Mouse (Mus musculus): ENCODE measurements around the gene Ivns1abp. TPM values are rescaled to one million over a fixed set of nuclear protein-coding genes. Genes with fewer than 3 reads are reported as not detected.
"Not testable (repeated sequence)": the region's sequence is repeated elsewhere in the genome, so short reads cannot be mapped to it uniquely, and the experiment has no call there.

Ivns1abp gene
- polyA plus RNA-seq (2012; ENCODE audit: insufficient read depth, insufficient read length, low replicate concordance, missing spikeins), result 198 TPM in 1 of 2 replicates, not detected in the other

GRCm38 (mm10) chr1:151344283-151345108, at the start of gene Ivns1abp:
Gene Ivns1abp, plus strand, starts transcription at chr1:151344477.
- H3K4me1 ChIP-seq (ENCODE audit: control insufficient read depth, insufficient read depth, low read length), result no peaks in the 10 kb centered on the region; the same call in 1 of the 2 replicates
- H3K4me3 ChIP-seq (ENCODE audit: insufficient read depth, low read depth, low read length), result peak within 1 kb of the TSS; percentile 79
- peak within 1 kb of the TSS; percentile 91 for H3K27ac ChIP-seq (ENCODE audit: insufficient read depth, low read depth, low read length)
- under 1% methylated on average over 103 of the region's 104 CpGs for WGBS
- TF ChIP-seq POLR2A (IDR thresholded peaks at IDR 0.05; ENCODE audit: insufficient read depth, low read depth, low read length) (peak; percentile 91), CTCF (IDR thresholded peaks at IDR 0.05; ENCODE audit: insufficient read depth, low read depth, low read length) (no peak)

GRCm38 (mm10) chr1:151295486-151295885, 48.8 kb upstream of the Ivns1abp start:
- TF ChIP-seq CTCF (IDR thresholded peaks at IDR 0.05; ENCODE audit: insufficient read depth, low read depth, low read length), result no peak
- TF ChIP-seq POLR2A (IDR thresholded peaks at IDR 0.05; ENCODE audit: insufficient read depth, low read depth, low read length), result no peak
- H3K4me3 ChIP-seq (ENCODE audit: insufficient read depth, low read depth, low read length), result no peak overlapping the region
- no peak overlapping the region for H3K27ac ChIP-seq (ENCODE audit: insufficient read depth, low read depth, low read length)
- WGBS, result 76% methylated on average over 3 of the region's 3 CpGs
- no peaks in the 10 kb centered on the region for H3K4me1 ChIP-seq (ENCODE audit: control insufficient read depth, insufficient read depth, low read length)

- no peaks in the 10 kb centered on the region for H3K4me1 ChIP-seq (ENCODE audit: control insufficient read depth, insufficient read depth, low read length)
- TF ChIP-seq CTCF (IDR thresholded peaks at IDR 0.05; ENCODE audit: insufficient read depth, low read depth, low read length) (no peak), POLR2A (IDR thresholded peaks at IDR 0.05; ENCODE audit: insufficient read depth, low read depth, low read length) (no peak)
- H3K27ac ChIP-seq (ENCODE audit: insufficient read depth, low read depth, low read length), result no peak overlapping the region
- 89% methylated on average over 1 of the region's 1 CpGs for WGBS
- H3K4me3 ChIP-seq (ENCODE audit: insufficient read depth, low read depth, low read length), result no peak overlapping the region
Measured at GRCm38 (mm10) chr1:151296621-151297020, 47.7 kb upstream of the Ivns1abp start.

GRCm38 (mm10) chr1:151297025-151297424, 47.3 kb upstream of the Ivns1abp start:
- 93% methylated on average over 6 of the region's 6 CpGs for WGBS
- H3K27ac ChIP-seq (ENCODE audit: insufficient read depth, low read depth, low read length), result no peak overlapping the region

GRCm38 (mm10) chr1:151297596-151297995, 46.7 kb upstream of the Ivns1abp start:
- Histone ChIP-seq H3K4me1 (ENCODE audit: control insufficient read depth, insufficient read depth, low read length) (no peaks in the 10 kb centered on the region), H3K4me3 (ENCODE audit: insufficient read depth, low read depth, low read length) (no peak overlapping the region), H3K27ac (ENCODE audit: insufficient read depth, low read depth, low read length) (no peak overlapping the region)
- TF ChIP-seq CTCF (IDR thresholded peaks at IDR 0.05; ENCODE audit: insufficient read depth, low read depth, low read length) (no peak), POLR2A (IDR thresholded peaks at IDR 0.05; ENCODE audit: insufficient read depth, low read depth, low read length) (no peak)
- 85% methylated on average over 2 of the region's 2 CpGs for WGBS

More at GRCm38 (mm10) chr1:151297025-151297424, 47.3 kb upstream of the Ivns1abp start:
- TF ChIP-seq CTCF (IDR thresholded peaks at IDR 0.05; ENCODE audit: insufficient read depth, low read depth, low read length), result no peak
- no peak for TF ChIP-seq POLR2A (IDR thresholded peaks at IDR 0.05; ENCODE audit: insufficient read depth, low read depth, low read length)
- Histone ChIP-seq H3K4me3 (ENCODE audit: insufficient read depth, low read depth, low read length) (no peak overlapping the region), H3K4me1 (ENCODE audit: control insufficient read depth, insufficient read depth, low read length) (no peaks in the 10 kb centered on the region)

GRCm38 (mm10) chr1:151301456-151301855, 42.8 kb upstream of the Ivns1abp start:
- TF ChIP-seq CTCF (IDR thresholded peaks at IDR 0.05; ENCODE audit: insufficient read depth, low read depth, low read length) (no peak), POLR2A (IDR thresholded peaks at IDR 0.05; ENCODE audit: insufficient read depth, low read depth, low read length) (no peak)
- H3K4me1 ChIP-seq (ENCODE audit: control insufficient read depth, insufficient read depth, low read length), result no peaks in the 10 kb centered on the region
- no peak overlapping the region for H3K27ac ChIP-seq (ENCODE audit: insufficient read depth, low read depth, low read length)
- WGBS, result 46% methylated on average over 6 of the region's 6 CpGs
- no peak overlapping the region for H3K4me3 ChIP-seq (ENCODE audit: insufficient read depth, low read depth, low read length)

- TF ChIP-seq CTCF (IDR thresholded peaks at IDR 0.05; ENCODE audit: insufficient read depth, low read depth, low read length), result no peak
- no peak overlapping the region for H3K27ac ChIP-seq (ENCODE audit: insufficient read depth, low read depth, low read length)
- 22% methylated on average over 3 of the region's 3 CpGs for WGBS
- H3K4me3 ChIP-seq (ENCODE audit: insufficient read depth, low read depth, low read length), result no peak overlapping the region
- H3K4me1 ChIP-seq (ENCODE audit: control insufficient read depth, insufficient read depth, low read length), result no peaks in the 10 kb centered on the region
Measured at GRCm38 (mm10) chr1:151301904-151302303, 42.4 kb upstream of the Ivns1abp start.

GRCm38 (mm10) chr1:151303265-151303664, 41.0 kb upstream of the Ivns1abp start:
- no peak overlapping the region for H3K27ac ChIP-seq (ENCODE audit: insufficient read depth, low read depth, low read length)
- H3K4me1 ChIP-seq (ENCODE audit: control insufficient read depth, insufficient read depth, low read length), result no peaks in the 10 kb centered on the region
- TF ChIP-seq CTCF (IDR thresholded peaks at IDR 0.05; ENCODE audit: insufficient read depth, low read depth, low read length) (no peak), POLR2A (IDR thresholded peaks at IDR 0.05; ENCODE audit: insufficient read depth, low read depth, low read length) (no peak)
- no peak overlapping the region for H3K4me3 ChIP-seq (ENCODE audit: insufficient read depth, low read depth, low read length)

- WGBS, result 93% methylated on average over 3 of the region's 3 CpGs
- not testable (repeated sequence) for H3K27ac ChIP-seq (ENCODE audit: insufficient read depth, low read depth, low read length); H3K4me1 ChIP-seq (ENCODE audit: control insufficient read depth, insufficient read depth, low read length); H3K4me3 ChIP-seq (ENCODE audit: insufficient read depth, low read depth, low read length)
Measured at GRCm38 (mm10) chr1:151305001-151305400, 39.3 kb upstream of the Ivns1abp start.
